Mouse (Mus musculus): ENCODE measurements at regions not wholly inside any gene's neighbourhood (a gene's known extent, or its start where the extent isn't known, plus 50 kb on each side); places are given as distances from the start of the nearest gene placed in this dataset.

GRCm38 (mm10) chr7:144994229-144994628 is 54.5 kb upstream of the Ccnd1 start:
- no peak for DNase-seq (ENCODE audit: low read depth, low spot score)

GRCm38 (mm10) chr7:144993566-144993965 is 53.8 kb upstream of the Ccnd1 start:
- DNase-seq (ENCODE audit: low read depth, low spot score) = no peak

- no peak for DNase-seq (ENCODE audit: low read depth, low spot score)
These were observed 52.0 kb upstream of the Ccnd1 start for GRCm38 (mm10) chr7:144991760-144992159.

Measured in R1 (cell line).